Mouse (Mus musculus): ENCODE data around the gene Retnlb.

- no peak for TF ChIP-seq TAL1 (IDR thresholded peaks at IDR 0.05; ENCODE audit: low read length)
- no peak for TF ChIP-seq GATA1 (IDR thresholded peaks at IDR 0.05; ENCODE audit: low read length)
Measured at GRCm38 (mm10) chr16:48832055-48832454, 15.4 kb downstream of the Retnlb start.
